Mouse (Mus musculus) limb, embryonic 10.5 days (tissue): Measurements from ENCODE around the gene Mrps7. TPM values are rescaled to one million over a fixed set of nuclear protein-coding genes. Genes with fewer than 3 reads are reported as not detected.

Experiments used
- DNase-seq: peaks from one replicate; pipeline ENCODE4 v3.0.0-alpha.2; 2017; ENCODE audit warnings: low spot score
- H3K27ac ChIP-seq: fragments of 300-500 bp; sonication (generic); 2 replicates; pipeline ENCODE4 v1.5.1; 2016; ENCODE audit warnings: mild to moderate bottlenecking
- H3K27me3 ChIP-seq: fragments of 300-500 bp; sonication (generic); 2 replicates; pipeline ENCODE4 v1.6.1; 2016; ENCODE audit warnings: low read depth, mild to moderate bottlenecking; ENCODE audit not compliant: poor library complexity, severe bottlenecking
- H3K36me3 ChIP-seq: fragments of 300-500 bp; sonication (generic); 2 replicates; pipeline ENCODE4 v1.6.1; 2016; ENCODE audit warnings: mild to moderate bottlenecking, moderate library complexity
- H3K4me1 ChIP-seq: fragments of 300-500 bp; sonication (generic); 2 replicates; pipeline ENCODE4 v1.6.1; 2016
- H3K4me3 ChIP-seq: fragments of 300-500 bp; sonication (generic); 2 replicates; pipeline ENCODE4 v1.5.1; 2016; ENCODE audit warnings: mild to moderate bottlenecking, moderate library complexity
- H3K9me3 ChIP-seq: fragments of 300-500 bp; sonication (generic); replicated peaks from 2 replicates; pipeline ENCODE4 v1.6.1; 2016; ENCODE audit warnings: mild to moderate bottlenecking
- whole genome bisulfite sequencing: fragments of 180-500 bp; shearing (Covaris S2); methylation state at CpG from one replicate; pipeline ENCODE4 v1.1.7; 2016; 5-methylcytosine and 5-hydroxymethylcytosine counted together
- polyA plus RNA-seq: library from polyadenylated mRNA; unstranded; fragments of >200 nt; fragmentation: Nextera tagmentation; extraction: Ambion mirVana; gene quantifications from 2 replicates; pipeline ENCODE4 v1.2.1, GENCODE M21; 2016

The Mrps7 gene
- polyA plus RNA-seq, 1 experiment from 2014 or later, result 108 TPM

DNA sequence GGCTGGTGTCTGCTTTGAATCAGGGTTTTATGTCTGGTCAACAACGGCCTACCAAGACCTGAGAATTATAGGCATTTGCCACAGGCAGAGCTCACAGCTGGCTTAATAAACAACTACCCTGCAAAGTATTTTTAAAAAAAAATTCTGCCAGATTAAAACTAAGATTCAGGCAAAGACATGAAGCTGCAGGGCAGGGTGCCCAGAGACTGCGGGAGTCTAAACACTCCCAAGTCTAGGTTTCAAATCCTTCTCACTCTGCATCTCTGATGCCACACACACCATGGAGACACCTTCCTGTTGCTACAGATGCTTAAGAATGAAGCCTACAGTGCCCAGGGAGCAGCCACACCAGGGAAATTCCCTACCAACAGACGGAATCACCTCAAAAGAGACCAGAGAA, 48.0 kb downstream of the Mrps7 start:
- H3K4me1 ChIP-seq, result no peaks in the 10 kb centered on the region
- no peak for DNase-seq
- WGBS, result 87% methylated on average over 3 of the region's 3 CpGs
- H3K9me3 ChIP-seq, result no peaks in the 10 kb centered on the region
- H3K27ac ChIP-seq, result no peak overlapping the region
- no peak overlapping the region for H3K4me3 ChIP-seq
- peaks cover 70% of the 10 kb centered on the region for H3K36me3 ChIP-seq
- no peaks in the 10 kb centered on the region for H3K27me3 ChIP-seq

GRCm38 (mm10) chr11:115653194-115653593, 49.5 kb downstream of the Mrps7 start:
- H3K4me1 ChIP-seq, result no peaks in the 10 kb centered on the region

GRCm38 (mm10) chr11:115654128-115654527, 50.4 kb downstream of the Mrps7 start:
- peaks cover 52% of the 10 kb centered on the region for H3K36me3 ChIP-seq

More at GRCm38 (mm10) chr11:115653194-115653593, 49.5 kb downstream of the Mrps7 start:
- WGBS, result 93% methylated on average over 3 of the region's 3 CpGs
- no peak for DNase-seq
- Histone ChIP-seq H3K27me3 (no peaks in the 10 kb centered on the region), H3K36me3 (peaks cover 60% of the 10 kb centered on the region), H3K9me3 (no peaks in the 10 kb centered on the region), H3K4me3 (no peak overlapping the region), H3K27ac (no peak overlapping the region)

More at GRCm38 (mm10) chr11:115654128-115654527, 50.4 kb downstream of the Mrps7 start:
- H3K27ac ChIP-seq, result no peak overlapping the region
- H3K4me3 ChIP-seq, result no peak overlapping the region
- H3K9me3 ChIP-seq, result no peaks in the 10 kb centered on the region
- WGBS, result 85% methylated on average over 2 of the region's 2 CpGs
- no peaks in the 10 kb centered on the region for H3K4me1 ChIP-seq
- no peak for DNase-seq
- H3K27me3 ChIP-seq, result no peaks in the 10 kb centered on the region

Other genes starting within 250 kb of the Mrps7 start
- 2.8 and 2.9 TPM in 2 replicates for gene Hid1, start 236.2 kb upstream of the Mrps7 start, polyA plus RNA-seq
- 15.2 and 16.4 TPM in 2 replicates for gene Cdr2l, start 222.0 kb upstream of the Mrps7 start, polyA plus RNA-seq
- gene Mrpl58, start 200.2 kb upstream of the Mrps7 start, polyA plus RNA-seq, result 202 and 220 TPM in 2 replicates
- gene Atp5h, start 184.0 kb upstream of the Mrps7 start, polyA plus RNA-seq, result 862 and 900 TPM in 2 replicates
- gene Kctd2, start 183.8 kb upstream of the Mrps7 start, polyA plus RNA-seq, result 13.6 and 18.3 TPM in 2 replicates
- 0.18 and 0.26 TPM in 2 replicates for gene Trim80, start 163.4 kb upstream of the Mrps7 start, polyA plus RNA-seq
- 0.23 and 0.25 TPM in 2 replicates for gene Slc16a5, start 141.5 kb upstream of the Mrps7 start, polyA plus RNA-seq
- gene Armc7, start 128.3 kb upstream of the Mrps7 start, polyA plus RNA-seq, result 7.0 and 9.9 TPM in 2 replicates
- gene Nt5c, start 112.1 kb upstream of the Mrps7 start, polyA plus RNA-seq, result 66.2 and 83.5 TPM in 2 replicates
- 483 and 492 TPM in 2 replicates for gene Jpt1, start 89.5 kb upstream of the Mrps7 start, polyA plus RNA-seq
- 1,406 and 1,458 TPM in 2 replicates for gene Sumo2, start 67.6 kb upstream of the Mrps7 start, polyA plus RNA-seq
- 257 and 275 TPM in 2 replicates for gene Nup85, start 39.5 kb upstream of the Mrps7 start, polyA plus RNA-seq
- 30.8 and 34.9 TPM in 2 replicates for gene Gga3, start 126 bp downstream of the Mrps7 start, polyA plus RNA-seq
- 16.2 and 18.2 TPM in 2 replicates for gene Mif4gd, start 9.0 kb downstream of the Mrps7 start, polyA plus RNA-seq
- 27.2 and 27.8 TPM in 2 replicates for gene Slc25a19, start 24.4 kb downstream of the Mrps7 start, polyA plus RNA-seq
- gene Grb2, start 104.7 kb downstream of the Mrps7 start, polyA plus RNA-seq, result 77.2 and 87.8 TPM in 2 replicates
- gene Tmem94, start 161.5 kb downstream of the Mrps7 start, polyA plus RNA-seq, result 30.6 and 37.7 TPM in 2 replicates
- 18.1 and 18.9 TPM in 2 replicates for gene Caskin2, start 209.7 kb downstream of the Mrps7 start, polyA plus RNA-seq
- gene Tsen54, start 210.8 kb downstream of the Mrps7 start, polyA plus RNA-seq, result 42.5 and 48.8 TPM in 2 replicates
- 11.2 and 12.3 TPM in 2 replicates for gene Llgl2, start 220.1 kb downstream of the Mrps7 start, polyA plus RNA-seq